Mouse (Mus musculus) liver, postnatal 0 days (tissue): ENCODE results near the gene Lasp1. TPM values are rescaled to one million over a fixed set of nuclear protein-coding genes. Genes with fewer than 3 reads are reported as not detected.
A peak's percentile ranks its signal among the peaks of the same experiment; 100 is the strongest.
"Not testable (repeated sequence)": the region's sequence is repeated elsewhere in the genome, so short reads cannot be mapped to it uniquely, and the experiment has no call there.

Experiments
- ATAC-seq: fragments of 200-750 bp; cut with Nextera tagmentation; 2 replicates; pipeline ENCODE4 v1.8.0; 2017; ENCODE audit warnings: mild to moderate bottlenecking, moderate library complexity
- DNase-seq: peaks from one replicate; pipeline ENCODE4 v3.0.0-alpha.2; 2016
- H3K27ac ChIP-seq: fragments of 300-500 bp; sonication (generic); 2 replicates; pipeline ENCODE4 v1.5.1; 2014; ENCODE audit warnings: antibody characterized with exemption, moderate library complexity, mild to moderate bottlenecking, low read depth
- H3K27me3 ChIP-seq: fragments of 300-500 bp; sonication (generic); 2 replicates; pipeline ENCODE4 v1.6.1; 2014; ENCODE audit warnings: low read length, control low read depth, mixed read lengths; ENCODE audit not compliant: insufficient read depth
- H3K36me3 ChIP-seq: fragments of 300-500 bp; sonication (generic); replicated peaks from 2 replicates; pipeline ENCODE4 v1.6.1; 2014; ENCODE audit warnings: mild to moderate bottlenecking, control low read depth, low read length, moderate library complexity, mixed read lengths; ENCODE audit not compliant: insufficient read depth
- H3K4me1 ChIP-seq: fragments of 300-500 bp; sonication (generic); 2 replicates; pipeline ENCODE4 v1.6.1; 2014; ENCODE audit warnings: antibody characterized with exemption, mild to moderate bottlenecking, control low read depth; ENCODE audit not compliant: insufficient read depth
- H3K4me2 ChIP-seq: fragments of 300-500 bp; sonication (generic); 2 replicates; pipeline ENCODE4 v1.6.1; 2014; ENCODE audit warnings: low read depth, mild to moderate bottlenecking, low read length, moderate library complexity, mixed read lengths
- H3K4me3 ChIP-seq: fragments of 300-500 bp; sonication (generic); 2 replicates; pipeline ENCODE4 v1.5.1; 2014; ENCODE audit warnings: low read depth, low read length
- H3K9ac ChIP-seq: fragments of 300-500 bp; sonication (generic); replicated peaks from 2 replicates; pipeline ENCODE4 v1.6.1; 2014; ENCODE audit warnings: mild to moderate bottlenecking, moderate library complexity
- H3K9me3 ChIP-seq: fragments of 300-500 bp; sonication (generic); 2 replicates; pipeline ENCODE4 v1.6.1; 2016; ENCODE audit warnings: mild to moderate bottlenecking, control low read depth, low read length, mixed read lengths
- CTCF ChIP-seq: sonication (generic); IDR thresholded peaks from 2 replicates; pipeline ENCODE4 v1.5.1; 2016; ENCODE audit warnings: antibody characterized with exemption, low read depth
- EP300 ChIP-seq: IDR thresholded peaks from 2 replicates; pipeline ENCODE4 v1.6.1; 2016; ENCODE audit warnings: antibody characterized with exemption, low read depth, mild to moderate bottlenecking
- WGBS: fragments of 180-500 bp; shearing (Covaris S2); extraction: QIAGEN DNeasy Blood & Tissue Kit; methylation state at CpG from one replicate; pipeline ENCODE4 v1.1.7; 2014; ENCODE audit not compliant: insufficient replicate concordance; 5-methylcytosine and 5-hydroxymethylcytosine counted together
- polyA plus RNA-seq: library from polyadenylated mRNA; unstranded; fragments of >200 nt; fragmentation: Nextera tagmentation; extraction: Ambion mirVana; gene quantifications from 2 replicates; pipeline ENCODE4 v1.2.1, GENCODE M21; 2015

The Lasp1 gene
- polyA plus RNA-seq, 1 experiment from 2014 or later, result 32.2 TPM

GRCm38 (mm10) chr11:97833352-97833751, 34.6 kb downstream of the Lasp1 start:
- Histone ChIP-seq H3K4me1 (peaks cover 9% of the 10 kb centered on the region; the same call in 1 of the 2 replicates), H3K9me3 (no peaks in the 10 kb centered on the region), H3K4me3 (no peak overlapping the region), H3K9ac (no peak overlapping the region), H3K36me3 (peaks cover 42% of the 10 kb centered on the region), H3K27ac (no peak overlapping the region), H3K4me2 (no peak overlapping the region), H3K27me3 (no peaks in the 10 kb centered on the region)
- no peak for DNase-seq
- 90% methylated on average over 15 of the region's 15 CpGs for WGBS
- no peak for TF ChIP-seq CTCF
- TF ChIP-seq EP300, result no peak
- no peak for ATAC-seq

- peaks cover 15% of the 10 kb centered on the region; the same call in 1 of the 2 replicates for H3K4me1 ChIP-seq
- H3K4me2 ChIP-seq, result no peak overlapping the region
- no peaks in the 10 kb centered on the region for H3K9me3 ChIP-seq
- no peak overlapping the region for H3K27ac ChIP-seq
- 41% methylated on average over 8 of the region's 8 CpGs for WGBS
- no peak overlapping the region for H3K9ac ChIP-seq
- TF ChIP-seq EP300 (no peak), CTCF (no peak)
- H3K27me3 ChIP-seq, result no peaks in the 10 kb centered on the region
- H3K4me3 ChIP-seq, result no peak overlapping the region
- H3K36me3 ChIP-seq, result peaks cover 33% of the 10 kb centered on the region
- no peak for DNase-seq
- ATAC-seq, result no peak
These were observed 37.7 kb downstream of the Lasp1 start for GRCm38 (mm10) chr11:97836541-97836940.

GRCm38 (mm10) chr11:97837051-97837450, 38.3 kb downstream of the Lasp1 start:
- H3K4me2 ChIP-seq, H3K27ac ChIP-seq, H3K9me3 ChIP-seq, DNase-seq, ATAC-seq, H3K27me3 ChIP-seq, H3K9ac ChIP-seq, H3K4me3 ChIP-seq: not testable (repeated sequence)
- H3K4me1 ChIP-seq, result peaks cover 15% of the 10 kb centered on the region; the same call in 1 of the 2 replicates
- H3K36me3 ChIP-seq, result peaks cover 27% of the 10 kb centered on the region
- WGBS, result 58% methylated on average over 9 of the region's 9 CpGs

GRCm38 (mm10) chr11:97837641-97838149, 38.9 kb downstream of the Lasp1 start:
- H3K27ac ChIP-seq, result 0 out of 2 replicates have a peak overlapping the region, but pooled peaks have one; percentile 3
- H3K27me3 ChIP-seq, result no peaks in the 10 kb centered on the region
- H3K9me3 ChIP-seq, result no peaks in the 10 kb centered on the region
- WGBS, result 38% methylated on average over 7 of the region's 7 CpGs
- TF ChIP-seq EP300 (no peak), CTCF (no peak)
- H3K36me3 ChIP-seq, result peaks cover 24% of the 10 kb centered on the region
- DNase-seq (no peak), ATAC-seq (no peak)
- no peak overlapping the region for H3K9ac ChIP-seq
- H3K4me3 ChIP-seq, result no peak overlapping the region
- H3K4me1 ChIP-seq, result peaks cover 15% of the 10 kb centered on the region; the same call in 1 of the 2 replicates
- no peak overlapping the region for H3K4me2 ChIP-seq

- Histone ChIP-seq H3K27me3 (no peaks in the 10 kb centered on the region), H3K27ac (no peak overlapping the region), H3K9ac (no peak overlapping the region), H3K4me2 (no peak overlapping the region), H3K4me3 (no peak overlapping the region), H3K36me3 (peaks cover 20% of the 10 kb centered on the region), H3K9me3 (no peaks in the 10 kb centered on the region), H3K4me1 (peaks cover 15% of the 10 kb centered on the region; the same call in 1 of the 2 replicates)
- 52% methylated on average over 10 of the region's 10 CpGs for WGBS
- no peak for TF ChIP-seq EP300
- no peak for TF ChIP-seq CTCF
- no peak for ATAC-seq
- DNase-seq, result no peak
These were observed 40.1 kb downstream of the Lasp1 start for GRCm38 (mm10) chr11:97838779-97839440.

GRCm38 (mm10) chr11:97839441-97840134, 40.8 kb downstream of the Lasp1 start:
- WGBS, result 58% methylated on average over 11 of the region's 11 CpGs
- Histone ChIP-seq H3K9me3 (no peaks in the 10 kb centered on the region), H3K4me1 (peaks cover 15% of the 10 kb centered on the region; the same call in 1 of the 2 replicates), H3K4me3 (no peak overlapping the region), H3K9ac (no peak overlapping the region), H3K36me3 (peaks cover 13% of the 10 kb centered on the region), H3K27me3 (no peaks in the 10 kb centered on the region), H3K4me2 (no peak overlapping the region), H3K27ac (no peak overlapping the region)
- DNase-seq (no peak), ATAC-seq (no peak)
- TF ChIP-seq EP300 (no peak), CTCF (no peak)
